Mouse (Mus musculus) retina, postnatal 1 day (tissue): Measurements from ENCODE around the gene Pnliprp1.

ENCODE experiments used
- DNase-seq: peaks from one replicate; pipeline ENCODE4 v3.0.0-alpha.2; 2012

Pnliprp1 gene

DNA sequence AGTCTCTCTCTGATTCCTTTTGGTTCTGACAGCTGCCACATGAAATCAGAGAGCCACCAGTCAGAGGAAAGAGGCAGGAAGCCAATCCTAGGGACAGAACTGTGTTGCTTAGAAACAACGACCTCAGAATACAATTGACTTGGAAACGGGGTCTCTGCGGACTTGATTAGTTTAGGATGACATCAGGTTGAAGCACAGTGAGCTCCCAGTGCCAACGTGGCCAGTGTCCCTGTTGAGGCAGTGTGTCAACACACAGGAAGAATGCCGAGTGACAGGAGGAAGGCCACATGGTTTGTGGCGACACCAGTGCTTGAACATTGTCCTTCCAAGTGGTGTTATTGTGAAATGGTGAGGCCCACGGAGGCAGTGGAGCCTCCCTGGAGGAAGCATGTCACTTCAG is 55.3 kb downstream of the Pnliprp1 start:
- DNase-seq, result peak; percentile 73

DNA sequence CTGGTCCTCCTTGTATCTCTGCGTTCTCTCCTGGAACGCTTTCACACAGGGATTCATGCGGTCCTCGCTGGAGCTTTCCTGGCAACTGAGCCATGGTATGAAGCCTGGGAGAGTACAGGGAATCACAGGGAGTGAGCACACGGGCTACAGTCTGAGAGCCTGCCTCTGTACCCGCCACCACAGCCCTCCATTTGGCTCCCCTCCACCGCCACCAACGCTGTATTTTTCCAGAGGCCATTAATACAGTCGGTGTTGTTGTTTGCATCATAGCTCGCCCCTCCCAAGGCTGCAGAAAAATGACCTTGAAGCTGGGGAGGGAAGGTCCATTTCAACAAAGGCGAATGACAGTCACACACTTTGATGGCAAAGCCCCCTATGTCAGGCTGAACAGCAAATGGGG is 60.5 kb downstream of the Pnliprp1 start:
- DNase-seq, result no peak
